Mouse (Mus musculus): ENCODE measurements around the gene Calr. TPM values are rescaled to one million over a fixed set of nuclear protein-coding genes. Genes with fewer than 3 reads are reported as not detected.
"Not testable (repeated sequence)": the region's sequence is repeated elsewhere in the genome, so short reads cannot be mapped to it uniquely, and the experiment has no call there.

Gene Calr
- polyA plus RNA-seq, 1 experiment = 466 TPM

- peak; percentile 85 for DNase-seq (ENCODE audit: low read depth)
- TF ChIP-seq CTCF (IDR thresholded peaks at IDR 0.05; ENCODE audit: borderline replicate concordance, extremely low read depth, insufficient read depth, insufficient read length) (no peak), POLR2A (IDR thresholded peaks at IDR 0.05; ENCODE audit: borderline replicate concordance, extremely low read depth, insufficient read depth, insufficient read length, poor library complexity, severe bottlenecking) (peak; percentile 90)
Observed at GRCm38 (mm10) chr8:84832034-84832717, 14.6 kb downstream of the Calr start.

DNA sequence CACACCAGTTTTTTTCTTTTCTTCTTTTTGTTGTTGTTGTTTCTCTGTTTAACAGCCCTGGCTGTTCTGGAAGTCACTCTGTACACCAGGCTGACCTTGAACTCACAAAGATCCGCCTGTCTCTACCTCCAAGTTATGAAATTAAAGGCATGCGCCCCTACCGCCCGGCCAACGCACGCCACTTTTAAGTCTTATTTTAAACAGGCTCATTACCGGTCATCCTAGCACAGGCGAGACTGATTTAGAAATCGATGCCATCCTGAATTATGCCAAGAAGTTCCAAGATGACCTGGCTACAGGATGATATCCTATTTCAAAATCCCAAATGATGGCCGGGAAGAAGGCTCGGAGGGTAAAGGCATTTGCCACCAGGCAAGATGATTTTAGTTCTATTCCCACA, 15.2 kb downstream of the Calr start, which contains the start of gene Gadd45gip1:
TSS of gene Gadd45gip1 (plus strand) at position 33 of the 400 bp plus-strand sequence.
- DNase-seq (ENCODE audit: low read depth) = peak; percentile 20
- TF ChIP-seq POLR2A (IDR thresholded peaks at IDR 0.05; ENCODE audit: borderline replicate concordance, extremely low read depth, insufficient read depth, insufficient read length, poor library complexity, severe bottlenecking) = no peak
- no peak for TF ChIP-seq CTCF (IDR thresholded peaks at IDR 0.05; ENCODE audit: borderline replicate concordance, extremely low read depth, insufficient read depth, insufficient read length)

- not testable (repeated sequence) for DNase-seq (ENCODE audit: low read depth)
Observed at GRCm38 (mm10) chr8:84826518-84826917, 20.2 kb downstream of the Calr start.

DNA sequence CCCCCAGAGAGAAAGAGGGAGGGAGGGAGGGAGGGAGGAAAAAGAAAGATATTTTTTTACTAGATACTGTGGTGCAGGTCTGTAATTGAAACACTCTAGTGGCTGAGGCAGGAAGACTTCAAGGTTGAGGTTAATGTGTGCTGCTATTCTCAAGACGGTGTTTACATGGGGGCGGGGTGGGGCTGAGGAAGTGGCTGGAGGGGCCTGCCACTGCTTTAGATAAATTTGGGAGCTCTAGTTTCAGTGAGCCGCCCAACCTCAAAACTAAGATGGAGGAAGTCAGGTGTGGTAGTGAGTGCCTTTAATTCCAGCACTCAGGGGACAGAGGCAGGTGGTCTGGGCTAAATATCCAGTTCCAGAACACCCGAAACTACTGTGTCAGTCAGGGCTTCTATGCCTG, 21.1 kb downstream of the Calr start:
- DNase-seq (ENCODE audit: low read depth) = no peak
- TF ChIP-seq CTCF (IDR thresholded peaks at IDR 0.05; ENCODE audit: borderline replicate concordance, extremely low read depth, insufficient read depth, insufficient read length) = no peak
- TF ChIP-seq POLR2A (IDR thresholded peaks at IDR 0.05; ENCODE audit: borderline replicate concordance, extremely low read depth, insufficient read depth, insufficient read length, poor library complexity, severe bottlenecking) = no peak

- TF ChIP-seq CTCF (IDR thresholded peaks at IDR 0.05; ENCODE audit: borderline replicate concordance, extremely low read depth, insufficient read depth, insufficient read length) (peak; percentile 96), POLR2A (IDR thresholded peaks at IDR 0.05; ENCODE audit: borderline replicate concordance, extremely low read depth, insufficient read depth, insufficient read length, poor library complexity, severe bottlenecking) (no peak)
- DNase-seq (ENCODE audit: low read depth) = peak; percentile 91
Observed at GRCm38 (mm10) chr8:84823653-84824052, 23.1 kb downstream of the Calr start.

DNA sequence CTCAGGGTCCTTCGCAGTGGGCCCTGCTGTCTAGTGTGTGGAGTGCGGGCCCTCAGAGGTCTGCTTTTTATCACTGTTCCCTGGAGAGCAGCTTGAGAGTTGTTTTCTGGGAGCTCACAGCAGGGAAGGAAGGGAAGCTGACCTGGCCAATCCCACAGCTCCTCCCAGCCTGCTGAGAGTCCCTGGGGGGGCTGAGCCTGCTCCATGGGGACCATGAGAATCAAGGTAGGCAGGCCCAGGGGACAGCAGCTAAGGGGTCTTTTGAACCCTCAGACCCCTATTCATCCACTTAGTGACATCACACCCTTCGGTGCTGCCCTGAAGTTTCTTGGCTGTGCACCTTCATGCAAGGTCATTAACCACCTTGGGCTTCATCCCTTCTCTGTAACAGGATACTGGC, 24.0 kb downstream of the Calr start, which contains the start of gene Dand5:
TSS of gene Dand5 (minus strand) at position 101 of the 400 bp plus-strand sequence.
- TF ChIP-seq POLR2A (IDR thresholded peaks at IDR 0.05; ENCODE audit: borderline replicate concordance, extremely low read depth, insufficient read depth, insufficient read length, poor library complexity, severe bottlenecking) (no peak), CTCF (IDR thresholded peaks at IDR 0.05; ENCODE audit: borderline replicate concordance, extremely low read depth, insufficient read depth, insufficient read length) (no peak)
- DNase-seq (ENCODE audit: low read depth) = no peak

- DNase-seq (ENCODE audit: low read depth) = no peak
- no peak for TF ChIP-seq POLR2A (IDR thresholded peaks at IDR 0.05; ENCODE audit: borderline replicate concordance, extremely low read depth, insufficient read depth, insufficient read length, poor library complexity, severe bottlenecking)
- TF ChIP-seq CTCF (IDR thresholded peaks at IDR 0.05; ENCODE audit: borderline replicate concordance, extremely low read depth, insufficient read depth, insufficient read length) = no peak
Observed at GRCm38 (mm10) chr8:84816117-84816516, 30.6 kb downstream of the Calr start.

DNA sequence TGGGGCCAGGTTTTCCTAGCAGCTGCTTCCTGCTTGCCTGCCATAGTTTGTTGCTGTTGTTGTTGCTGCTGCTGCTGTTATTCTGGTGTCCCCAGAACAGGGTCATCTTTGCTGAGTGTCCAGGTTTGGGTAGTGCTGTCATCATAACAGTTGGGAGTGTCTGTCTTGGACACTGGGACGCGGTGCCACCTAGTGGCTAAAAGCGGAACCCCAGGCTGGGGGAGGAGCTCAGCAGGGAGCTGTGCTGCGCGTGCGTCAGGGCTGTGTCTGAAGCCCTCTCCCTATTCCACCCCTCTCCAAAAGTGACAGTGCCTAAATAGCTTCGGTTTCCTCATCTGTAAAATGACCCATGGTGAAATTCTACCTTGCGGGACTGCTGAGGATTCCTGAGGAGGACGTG, 31.2 kb downstream of the Calr start:
- TF ChIP-seq CTCF (IDR thresholded peaks at IDR 0.05; ENCODE audit: borderline replicate concordance, extremely low read depth, insufficient read depth, insufficient read length) (peak; percentile 94), POLR2A (IDR thresholded peaks at IDR 0.05; ENCODE audit: borderline replicate concordance, extremely low read depth, insufficient read depth, insufficient read length, poor library complexity, severe bottlenecking) (no peak)
- DNase-seq (ENCODE audit: low read depth) = peak; percentile 90

DNA sequence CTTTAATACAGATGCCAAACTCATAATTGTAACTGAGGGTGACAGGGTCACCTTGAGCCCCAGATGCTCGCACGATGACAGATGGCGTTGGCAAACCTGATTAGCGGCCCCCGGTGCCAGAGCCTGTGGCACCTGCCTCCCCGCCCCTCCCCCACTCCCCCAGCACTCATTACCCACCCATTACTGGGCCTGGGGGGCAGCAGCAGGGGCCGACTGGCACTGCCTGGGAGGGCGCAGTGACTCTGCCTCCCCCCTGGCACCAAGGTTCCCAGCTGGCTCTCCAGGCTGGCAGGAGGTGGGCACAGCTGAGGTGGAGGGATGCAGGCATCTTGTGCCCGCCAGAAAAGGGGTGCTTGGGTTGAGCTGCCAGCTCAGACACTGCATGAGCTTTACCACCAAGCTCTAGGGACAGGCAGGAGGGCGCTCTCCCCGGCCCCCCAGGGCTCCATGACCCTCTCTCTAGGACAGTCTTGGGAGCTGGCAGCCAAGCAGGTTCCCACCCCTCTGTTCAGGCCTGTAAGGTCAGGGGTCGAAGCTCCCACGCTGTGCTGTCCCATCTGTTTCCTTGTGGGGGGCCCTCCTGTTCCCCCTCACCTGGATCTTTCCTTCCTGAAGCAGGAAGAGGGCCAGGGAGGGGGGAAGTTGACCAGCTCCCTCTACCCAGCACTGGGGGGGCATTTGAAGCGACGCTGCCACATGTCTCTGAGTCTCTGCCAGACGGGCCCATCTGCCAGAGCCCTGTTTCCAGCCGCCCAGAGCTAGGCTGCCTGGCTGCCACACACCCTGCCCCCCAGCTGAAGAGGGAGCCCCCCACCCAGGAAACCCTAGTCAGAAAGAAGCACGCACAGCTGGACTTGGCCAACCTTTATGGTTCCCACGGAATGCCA, 31.9 kb downstream of the Calr start:
- TF ChIP-seq POLR2A (IDR thresholded peaks at IDR 0.05; ENCODE audit: borderline replicate concordance, extremely low read depth, insufficient read depth, insufficient read length, poor library complexity, severe bottlenecking) (no peak), CTCF (IDR thresholded peaks at IDR 0.05; ENCODE audit: borderline replicate concordance, extremely low read depth, insufficient read depth, insufficient read length) (no peak)
- peak; percentile 89 for DNase-seq (ENCODE audit: low read depth)

DNA sequence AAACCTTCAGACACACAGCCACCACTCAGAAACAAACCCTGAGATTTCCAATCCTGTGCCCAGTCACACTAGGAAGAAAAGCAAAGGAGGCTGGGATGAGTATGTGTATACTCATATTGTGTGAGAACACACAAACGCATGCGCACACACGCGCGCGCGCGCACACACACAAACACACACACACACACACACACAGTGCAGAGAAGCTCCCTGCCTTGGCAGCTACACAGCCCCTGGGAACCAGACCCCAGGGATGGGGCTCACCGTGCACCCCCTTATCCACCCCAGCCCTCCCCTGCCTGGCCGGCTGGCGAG, 32.5 kb downstream of the Calr start:
- TF ChIP-seq POLR2A (IDR thresholded peaks at IDR 0.05; ENCODE audit: borderline replicate concordance, extremely low read depth, insufficient read depth, insufficient read length, poor library complexity, severe bottlenecking) (no peak), CTCF (IDR thresholded peaks at IDR 0.05; ENCODE audit: borderline replicate concordance, extremely low read depth, insufficient read depth, insufficient read length) (no peak)
- DNase-seq (ENCODE audit: low read depth) = no peak

GRCm38 (mm10) chr8:84813830-84814229, 32.9 kb downstream of the Calr start:
- no peak for TF ChIP-seq POLR2A (IDR thresholded peaks at IDR 0.05; ENCODE audit: borderline replicate concordance, extremely low read depth, insufficient read depth, insufficient read length, poor library complexity, severe bottlenecking)
- TF ChIP-seq CTCF (IDR thresholded peaks at IDR 0.05; ENCODE audit: borderline replicate concordance, extremely low read depth, insufficient read depth, insufficient read length) = no peak
- peak; percentile 48 for DNase-seq (ENCODE audit: low read depth)

- TF ChIP-seq POLR2A (IDR thresholded peaks at IDR 0.05; ENCODE audit: borderline replicate concordance, extremely low read depth, insufficient read depth, insufficient read length, poor library complexity, severe bottlenecking) = no peak
- peak; percentile 80; the same call in 1 of the 2 replicates for TF ChIP-seq CTCF (IDR thresholded peaks at IDR 0.05; ENCODE audit: borderline replicate concordance, extremely low read depth, insufficient read depth, insufficient read length)
- DNase-seq (ENCODE audit: low read depth) = peak; percentile 86
Observed at GRCm38 (mm10) chr8:84813059-84813458, 33.7 kb downstream of the Calr start.

Measured in brain, embryonic 14.5 days (tissue).